Mouse (Mus musculus) thymus, postnatal 25 days (tissue): Measurements from ENCODE around the gene Klhdc8b.

Experiments
- DNase-seq: peaks from one replicate; pipeline ENCODE4 v3.0.0; 2022

The Klhdc8b gene

GRCm38 (mm10) chr9:108450292-108451169 lies 10.8 kb downstream of the Klhdc8b start:
- no peak for DNase-seq

- DNase-seq = no peak
Measured at GRCm38 (mm10) chr9:108449860-108450259, 11.5 kb downstream of the Klhdc8b start.

- peak; percentile 29 for DNase-seq
Measured at GRCm38 (mm10) chr9:108445125-108445524, 16.3 kb downstream of the Klhdc8b start.

- no peak for DNase-seq
Measured at GRCm38 (mm10) chr9:108441236-108441919, 20.0 kb downstream of the Klhdc8b start.

GRCm38 (mm10) chr9:108440485-108440884 lies 20.9 kb downstream of the Klhdc8b start:
- no peak for DNase-seq

GRCm38 (mm10) chr9:108439176-108439575 lies 22.2 kb downstream of the Klhdc8b start:
- no peak for DNase-seq

- DNase-seq = no peak
Measured at GRCm38 (mm10) chr9:108436182-108436581, 25.2 kb downstream of the Klhdc8b start, which contains the start of gene BC048562. TSS of gene BC048562 (plus strand) at chr9:108436482.

- DNase-seq = no peak
Measured at GRCm38 (mm10) chr9:108431431-108432067, 29.8 kb downstream of the Klhdc8b start.

- DNase-seq = no peak
Measured at GRCm38 (mm10) chr9:108428384-108428783, 33.0 kb downstream of the Klhdc8b start, which contains the start of gene Ccdc36. TSS of gene Ccdc36 (minus strand) at chr9:108428484.

GRCm38 (mm10) chr9:108412221-108412620 lies 49.2 kb downstream of the Klhdc8b start:
- peak; percentile 19 for DNase-seq

- DNase-seq = no peak
Measured at GRCm38 (mm10) chr9:108411381-108411942, 49.9 kb downstream of the Klhdc8b start.

GRCm38 (mm10) chr9:108409535-108409934 lies 51.8 kb downstream of the Klhdc8b start:
- DNase-seq = no peak

GRCm38 (mm10) chr9:108404451-108404850 lies 56.9 kb downstream of the Klhdc8b start:
- DNase-seq = no peak

- no peak for DNase-seq
Measured at GRCm38 (mm10) chr9:108403081-108403480, 58.3 kb downstream of the Klhdc8b start.

GRCm38 (mm10) chr9:108401186-108401960 lies 60.0 kb downstream of the Klhdc8b start:
- no peak for DNase-seq

- DNase-seq = no peak
Measured at GRCm38 (mm10) chr9:108398324-108398723, 63.1 kb downstream of the Klhdc8b start.
